Mouse (Mus musculus): ENCODE results near the gene Rere. TPM values are rescaled to one million over a fixed set of nuclear protein-coding genes. Genes with fewer than 3 reads are reported as not detected.
"Not testable (repeated sequence)": the region's sequence is repeated elsewhere in the genome, so short reads cannot be mapped to it uniquely, and the experiment has no call there.

Gene Rere
- polyA plus RNA-seq, 1 experiment from 2014 or later = 29.5 TPM

DNA sequence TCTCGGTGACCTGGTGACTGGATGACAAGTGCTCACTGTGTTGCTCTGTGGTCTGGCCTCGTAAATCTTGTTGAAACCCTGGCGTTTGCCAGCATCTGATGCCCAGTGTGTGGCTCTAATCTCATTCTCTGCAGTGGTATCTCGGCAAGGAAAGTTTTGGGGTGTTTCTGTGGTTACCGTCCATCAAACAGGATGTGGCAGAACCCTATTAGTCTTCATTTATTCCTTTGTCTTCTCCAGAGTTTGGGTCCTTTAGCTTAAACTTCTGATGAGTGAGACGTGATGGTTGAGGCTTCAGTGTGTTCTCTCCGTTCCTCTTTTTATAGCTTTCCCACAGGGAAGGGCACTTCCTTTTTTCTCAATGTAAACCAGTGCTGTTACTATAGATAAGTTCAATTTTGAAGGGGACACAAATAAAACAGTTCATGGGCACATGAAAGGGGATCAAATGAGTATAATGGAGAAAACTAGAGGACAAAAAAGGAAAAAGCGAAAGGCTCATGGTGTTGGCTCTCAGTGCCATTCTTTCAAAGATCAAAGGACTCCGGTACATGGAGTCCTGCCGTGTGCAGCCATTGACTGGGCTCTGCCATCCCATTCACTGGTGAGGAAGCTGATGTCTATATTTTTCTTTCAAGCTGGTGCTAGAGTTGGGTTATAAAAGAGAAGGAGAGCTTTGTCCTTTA, 191.4 kb downstream of the Rere start:
- Histone ChIP-seq H3K36me3 (peaks cover 8% of the 10 kb centered on the region), H3K27me3 (replicated peaks) (no peaks in the 10 kb centered on the region), H3K4me1 (replicated peaks) (peaks cover 52% of the 10 kb centered on the region), H3K4me2 (no peak overlapping the region), H3K9me3 (replicated peaks) (no peaks in the 10 kb centered on the region), H3K27ac (ENCODE audit: poor library complexity, severe bottlenecking) (peak overlapping the region; percentile 73), H3K4me3 (no peak overlapping the region), H3K9ac (no peak overlapping the region)
- ATAC-seq (ENCODE audit: insufficient number of reproducible peaks, low FRiP score) = no peak
- 44% methylated on average over 10 of the region's 10 CpGs for WGBS

DNA sequence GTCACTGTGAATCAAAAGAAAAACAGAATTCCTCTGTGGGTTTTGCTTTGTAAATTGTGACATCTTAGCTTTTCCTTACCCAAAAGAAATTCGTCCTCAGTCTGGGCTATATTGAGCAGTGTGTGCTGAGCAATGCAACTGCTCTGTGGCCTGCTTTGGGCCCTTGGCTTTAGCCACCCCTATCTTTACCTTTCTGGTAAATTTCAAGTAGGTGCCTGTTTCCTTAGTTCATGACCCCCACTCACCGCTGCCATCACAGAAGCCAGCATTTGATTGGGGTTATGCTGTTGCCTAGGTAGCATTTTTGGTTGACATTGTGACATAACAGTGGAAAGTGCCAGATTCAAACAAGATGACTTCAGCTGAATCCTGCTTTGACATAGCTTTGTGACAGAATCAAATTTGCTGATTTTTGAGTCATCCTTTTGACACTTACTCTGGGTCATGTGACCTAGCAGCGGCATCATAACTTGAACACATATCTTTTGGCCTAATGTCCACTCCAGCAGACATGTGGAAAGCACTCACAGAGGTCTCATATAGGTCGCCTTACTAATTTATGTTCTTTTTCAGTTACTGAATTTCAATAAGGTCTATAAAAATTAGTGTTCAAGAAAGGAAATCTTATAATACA, 192.1 kb downstream of the Rere start:
- WGBS = 76% methylated on average over 4 of the region's 4 CpGs
- no peaks in the 10 kb centered on the region for H3K27me3 ChIP-seq (replicated peaks)
- peaks cover 59% of the 10 kb centered on the region for H3K4me1 ChIP-seq (replicated peaks)
- H3K27ac ChIP-seq (ENCODE audit: poor library complexity, severe bottlenecking) = peak overlapping the region; percentile 73
- ATAC-seq (ENCODE audit: insufficient number of reproducible peaks, low FRiP score) = no peak
- H3K4me2 ChIP-seq = no peak overlapping the region
- H3K9me3 ChIP-seq (replicated peaks) = no peaks in the 10 kb centered on the region
- no peak overlapping the region for H3K4me3 ChIP-seq
- peaks cover 14% of the 10 kb centered on the region for H3K36me3 ChIP-seq
- H3K9ac ChIP-seq = no peak overlapping the region

DNA sequence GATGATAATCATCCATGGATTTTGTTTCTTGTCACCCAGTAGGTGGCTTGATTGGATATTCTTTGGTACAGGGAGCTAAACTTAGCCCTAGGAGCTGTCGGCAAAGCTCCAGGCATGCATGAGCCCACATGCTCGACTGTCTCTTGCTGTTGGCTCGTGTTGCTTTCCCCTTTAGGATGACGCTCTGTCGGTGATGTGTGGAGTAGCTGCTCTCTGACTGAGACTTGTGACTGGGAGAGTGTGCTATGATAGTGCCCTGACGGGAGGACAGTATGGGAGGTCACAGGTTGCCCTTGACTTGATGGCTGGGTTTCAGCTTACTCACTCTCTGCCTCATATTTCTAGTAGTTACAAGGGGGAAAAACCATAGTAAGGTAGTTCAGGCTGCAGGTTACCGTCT, 192.6 kb downstream of the Rere start:
- ATAC-seq (ENCODE audit: insufficient number of reproducible peaks, low FRiP score) = no peak
- Histone ChIP-seq H3K9ac (no peak overlapping the region), H3K9me3 (replicated peaks) (no peaks in the 10 kb centered on the region), H3K27ac (ENCODE audit: poor library complexity, severe bottlenecking) (peak overlapping the region; percentile 73), H3K4me3 (no peak overlapping the region), H3K27me3 (replicated peaks) (no peaks in the 10 kb centered on the region), H3K4me2 (no peak overlapping the region), H3K36me3 (peaks cover 14% of the 10 kb centered on the region), H3K4me1 (replicated peaks) (peaks cover 59% of the 10 kb centered on the region)
- 52% methylated on average over 7 of the region's 7 CpGs for WGBS

DNA sequence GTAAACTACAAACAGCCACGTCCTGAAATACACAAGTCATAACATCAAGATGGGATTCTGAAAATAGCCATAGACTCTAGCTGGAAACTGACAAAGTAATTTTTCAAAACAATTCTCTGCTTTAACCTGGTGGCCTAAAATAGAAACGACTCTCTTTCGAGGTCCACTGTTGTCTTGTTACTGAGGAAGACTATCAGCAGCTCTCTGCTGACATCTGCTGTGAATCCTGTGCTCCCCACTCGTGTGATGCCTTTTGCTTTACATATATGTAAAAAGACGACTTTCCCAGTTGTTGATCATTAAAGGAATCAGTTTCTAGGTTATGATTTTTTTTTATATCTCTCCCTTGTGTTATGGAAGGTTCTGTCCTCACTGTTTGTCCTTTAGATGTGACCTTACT, 194.8 kb downstream of the Rere start:
- peaks cover 51% of the 10 kb centered on the region for H3K4me1 ChIP-seq (replicated peaks)
- 38% methylated on average over 5 of the region's 5 CpGs for WGBS
- H3K9ac ChIP-seq = 0 out of 2 replicates have a peak overlapping the region, but pooled peaks have one; percentile 4
- H3K9me3 ChIP-seq (replicated peaks) = no peaks in the 10 kb centered on the region
- peaks cover 25% of the 10 kb centered on the region for H3K36me3 ChIP-seq
- no peak overlapping the region for H3K4me3 ChIP-seq
- H3K27ac ChIP-seq (ENCODE audit: poor library complexity, severe bottlenecking) = peak overlapping the region; percentile 59
- H3K27me3 ChIP-seq (replicated peaks) = no peaks in the 10 kb centered on the region
- H3K4me2 ChIP-seq = no peak overlapping the region
- ATAC-seq (ENCODE audit: insufficient number of reproducible peaks, low FRiP score) = no peak

DNA sequence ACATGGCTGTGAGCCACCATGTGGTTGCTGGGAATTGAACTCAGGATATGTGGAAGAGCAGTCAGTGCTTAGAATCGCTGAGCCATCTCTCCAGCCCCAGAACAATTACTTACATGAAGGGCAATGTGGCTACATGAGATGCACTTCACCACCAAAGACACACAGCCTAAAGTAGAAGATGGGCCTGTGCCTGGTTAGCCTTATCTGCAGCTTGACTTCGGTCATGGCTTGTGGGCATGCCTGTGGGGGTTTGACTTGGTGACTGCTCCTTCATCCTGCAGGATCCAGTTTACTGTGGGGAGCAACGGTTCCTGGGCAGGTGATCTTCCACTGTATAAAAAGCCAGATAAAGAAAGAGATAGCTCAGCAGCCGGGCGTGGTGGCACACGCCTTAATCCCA, 196.6 kb downstream of the Rere start:
- Histone ChIP-seq H3K9me3 (replicated peaks) (no peaks in the 10 kb centered on the region), H3K4me3 (no peak overlapping the region), H3K4me1 (replicated peaks) (peaks cover 53% of the 10 kb centered on the region), H3K36me3 (peaks cover 30% of the 10 kb centered on the region), H3K4me2 (no peak overlapping the region), H3K27me3 (replicated peaks) (no peaks in the 10 kb centered on the region), H3K27ac (ENCODE audit: poor library complexity, severe bottlenecking) (no peak overlapping the region), H3K9ac (no peak overlapping the region)
- ATAC-seq (ENCODE audit: insufficient number of reproducible peaks, low FRiP score) = no peak
- 82% methylated on average over 6 of the region's 6 CpGs for WGBS

DNA sequence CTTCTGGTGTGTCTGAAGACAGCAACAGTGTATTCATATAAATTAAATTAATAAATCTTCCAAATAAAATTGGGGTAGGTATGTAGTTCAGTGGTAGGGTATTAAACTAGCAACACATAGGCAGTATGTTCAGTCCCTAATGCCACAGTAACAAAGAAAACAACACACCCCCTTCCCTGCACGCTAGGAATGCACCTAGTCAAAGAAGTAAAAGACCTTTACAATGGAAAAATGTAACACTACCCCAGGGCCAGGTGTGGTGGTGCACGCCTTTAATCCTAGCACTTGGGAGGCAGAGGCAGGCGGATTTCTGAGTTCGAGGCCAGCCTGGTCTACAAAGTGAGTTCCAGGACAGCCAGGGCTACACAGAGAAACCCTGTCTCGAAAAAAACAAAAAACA, 201.6 kb downstream of the Rere start:
- not testable (repeated sequence) for ATAC-seq (ENCODE audit: insufficient number of reproducible peaks, low FRiP score); H3K27me3 ChIP-seq (replicated peaks); H3K9ac ChIP-seq; H3K4me3 ChIP-seq; H3K9me3 ChIP-seq (replicated peaks); H3K27ac ChIP-seq (ENCODE audit: poor library complexity, severe bottlenecking); H3K4me2 ChIP-seq
- peaks cover 37% of the 10 kb centered on the region for H3K4me1 ChIP-seq (replicated peaks)
- peaks cover 20% of the 10 kb centered on the region for H3K36me3 ChIP-seq
- 92% methylated on average over 5 of the region's 5 CpGs for WGBS

DNA sequence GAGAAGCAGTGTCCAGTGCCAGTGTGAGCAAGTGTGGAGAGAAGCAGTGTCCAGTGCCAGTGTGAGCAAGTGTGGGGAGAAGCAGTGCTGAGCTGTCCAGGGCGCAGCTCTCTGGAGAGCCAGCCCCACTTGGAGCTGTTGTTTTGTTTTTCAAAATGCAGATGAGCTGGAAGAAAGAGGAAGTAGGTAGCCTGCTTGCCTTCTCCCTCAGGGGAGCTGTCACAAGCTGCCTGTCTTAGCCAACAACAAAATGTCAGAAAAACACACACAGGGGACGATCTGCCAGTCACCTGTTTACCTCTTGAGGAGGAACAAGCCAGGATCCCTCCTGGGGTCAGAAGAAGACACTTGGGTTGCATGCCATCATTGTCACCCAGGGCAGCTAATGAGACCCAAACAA, 204.7 kb downstream of the Rere start:
- Histone ChIP-seq H3K4me1 (replicated peaks) (peaks cover 38% of the 10 kb centered on the region), H3K4me3 (no peak overlapping the region), H3K9ac (no peak overlapping the region), H3K4me2 (no peak overlapping the region), H3K27me3 (replicated peaks) (no peaks in the 10 kb centered on the region), H3K9me3 (replicated peaks) (no peaks in the 10 kb centered on the region), H3K36me3 (peaks cover 5% of the 10 kb centered on the region; the same call in 1 of the 2 replicates), H3K27ac (ENCODE audit: poor library complexity, severe bottlenecking) (no peak overlapping the region; the same call in 1 of the 2 replicates)
- no peak for ATAC-seq (ENCODE audit: insufficient number of reproducible peaks, low FRiP score)
- WGBS = 55% methylated on average over 2 of the region's 2 CpGs

DNA sequence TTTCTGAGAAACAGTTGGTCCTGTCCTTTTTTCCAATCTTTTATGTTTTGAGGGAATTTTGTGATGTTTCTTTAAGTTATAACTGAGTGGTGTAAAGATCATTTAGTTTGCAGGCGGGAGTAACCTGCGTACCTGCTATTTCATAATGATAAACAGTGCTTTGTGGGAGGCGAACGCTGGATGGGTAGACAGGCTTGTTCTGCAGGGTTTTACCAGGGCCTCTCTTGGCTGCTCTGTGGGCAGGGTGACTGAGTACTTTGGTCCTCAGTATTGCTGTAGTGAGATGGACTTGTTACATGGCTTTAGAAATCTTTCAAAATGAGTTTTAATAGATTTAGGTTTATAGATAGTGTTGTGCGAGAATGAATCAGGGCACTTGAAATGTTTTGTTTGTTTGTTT, 205.7 kb downstream of the Rere start:
- H3K27me3 ChIP-seq (replicated peaks) = no peaks in the 10 kb centered on the region
- 57% methylated on average over 5 of the region's 5 CpGs for WGBS
- no peak overlapping the region for H3K27ac ChIP-seq (ENCODE audit: poor library complexity, severe bottlenecking)
- H3K4me2 ChIP-seq = no peak overlapping the region
- no peak overlapping the region for H3K4me3 ChIP-seq
- no peak overlapping the region for H3K9ac ChIP-seq
- H3K36me3 ChIP-seq = peaks cover 4% of the 10 kb centered on the region
- H3K9me3 ChIP-seq (replicated peaks) = no peaks in the 10 kb centered on the region
- H3K4me1 ChIP-seq (replicated peaks) = peaks cover 33% of the 10 kb centered on the region
- ATAC-seq (ENCODE audit: insufficient number of reproducible peaks, low FRiP score) = no peak

DNA sequence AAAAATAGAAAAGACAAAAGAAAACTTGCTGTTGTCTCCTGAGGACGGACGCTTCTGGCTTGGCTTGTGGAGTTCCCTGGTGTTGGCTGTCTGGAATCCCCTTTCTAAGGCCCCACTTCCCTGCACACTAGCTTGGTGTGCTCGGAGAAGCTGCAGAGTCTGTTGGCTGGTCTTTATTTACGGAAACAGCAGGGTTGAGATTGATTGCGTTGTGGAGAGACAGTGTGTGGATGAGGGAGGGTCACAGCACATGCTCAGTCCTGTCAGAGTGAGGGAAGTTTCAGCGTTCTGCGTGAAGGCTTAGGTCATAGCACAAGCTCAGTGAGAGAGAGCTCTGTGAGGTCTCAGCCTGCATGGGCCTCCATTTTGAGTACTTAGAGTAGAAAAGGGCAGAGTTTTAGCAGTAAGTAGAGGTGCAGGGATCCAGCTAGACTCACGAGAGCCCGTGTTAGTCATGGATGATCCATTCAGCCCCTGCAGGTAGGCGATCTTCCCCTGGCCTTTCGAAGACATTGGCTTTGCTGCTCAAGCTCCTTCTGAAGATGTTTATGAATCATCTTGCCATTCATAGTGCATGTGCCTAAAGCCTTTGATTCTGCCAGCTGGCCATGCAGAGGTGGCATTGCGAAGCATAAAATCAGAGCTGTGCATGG, 206.8 kb downstream of the Rere start:
- 25% methylated on average over 12 of the region's 12 CpGs for WGBS
- H3K4me1 ChIP-seq (replicated peaks) = peaks cover 38% of the 10 kb centered on the region
- peak; percentile 90 for ATAC-seq (ENCODE audit: insufficient number of reproducible peaks, low FRiP score)
- H3K27ac ChIP-seq (ENCODE audit: poor library complexity, severe bottlenecking) = peak overlapping the region; percentile 81
- peak overlapping the region; percentile 64 for H3K9ac ChIP-seq
- H3K9me3 ChIP-seq (replicated peaks) = no peaks in the 10 kb centered on the region
- peak overlapping the region; percentile 37 for H3K4me3 ChIP-seq
- peak overlapping the region; percentile 69 for H3K4me2 ChIP-seq
- H3K27me3 ChIP-seq (replicated peaks) = no peaks in the 10 kb centered on the region
- H3K36me3 ChIP-seq = no peaks in the 10 kb centered on the region; the same call in none of the 2 replicates

DNA sequence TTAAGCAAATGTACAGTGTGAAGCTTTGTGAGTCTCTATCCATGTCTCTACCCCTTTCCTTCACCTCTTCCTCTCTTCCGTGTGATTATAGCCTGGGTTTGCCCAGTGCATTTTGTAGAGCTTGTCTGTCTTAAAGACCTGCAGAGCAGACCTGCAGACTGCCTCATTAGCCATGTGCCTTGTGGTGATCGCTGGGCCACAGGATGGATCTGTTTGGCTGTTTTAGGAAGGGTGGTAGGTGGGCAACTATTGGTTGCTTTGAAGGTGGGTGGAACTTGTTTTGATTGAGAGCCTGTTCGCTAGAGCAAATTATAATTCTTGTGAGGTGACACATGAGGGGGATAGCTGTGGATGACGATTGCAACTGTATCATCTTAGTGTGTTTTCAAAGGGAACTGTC, 207.3 kb downstream of the Rere start:
- Histone ChIP-seq H3K36me3 (no peaks in the 10 kb centered on the region; the same call in none of the 2 replicates), H3K4me1 (replicated peaks) (peaks cover 39% of the 10 kb centered on the region), H3K9ac (peak overlapping the region; percentile 45), H3K4me3 (peak overlapping the region; percentile 37), H3K27me3 (replicated peaks) (no peaks in the 10 kb centered on the region), H3K27ac (ENCODE audit: poor library complexity, severe bottlenecking) (peak overlapping the region; percentile 81), H3K4me2 (peak overlapping the region; percentile 69), H3K9me3 (replicated peaks) (no peaks in the 10 kb centered on the region)
- WGBS = 70% methylated on average over 4 of the region's 4 CpGs
- no peak for ATAC-seq (ENCODE audit: insufficient number of reproducible peaks, low FRiP score)

DNA sequence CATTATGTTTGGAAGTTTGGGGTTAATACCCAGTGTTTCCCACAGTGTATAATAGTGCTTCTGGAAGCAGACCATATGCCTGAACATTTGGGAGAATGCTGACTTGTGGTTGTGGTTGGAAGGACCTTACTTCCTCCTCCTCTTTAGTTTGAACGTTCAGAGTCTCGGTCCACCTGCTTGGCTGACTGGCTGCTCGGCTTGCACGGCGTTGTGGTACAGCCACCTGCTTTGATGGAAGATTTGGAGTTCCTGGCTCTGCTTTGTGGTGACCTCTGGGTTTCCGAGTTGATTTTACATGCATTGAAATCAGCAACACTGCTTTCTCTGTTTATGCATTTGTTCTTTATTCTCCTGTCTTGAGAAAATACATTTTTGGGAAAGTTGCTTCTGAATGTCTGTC, 208.6 kb downstream of the Rere start:
- WGBS = 89% methylated on average over 6 of the region's 6 CpGs
- Histone ChIP-seq H3K9ac (no peak overlapping the region), H3K9me3 (replicated peaks) (no peaks in the 10 kb centered on the region), H3K36me3 (no peaks in the 10 kb centered on the region; the same call in none of the 2 replicates), H3K27ac (ENCODE audit: poor library complexity, severe bottlenecking) (no peak overlapping the region), H3K4me2 (no peak overlapping the region), H3K4me1 (replicated peaks) (peaks cover 48% of the 10 kb centered on the region), H3K27me3 (replicated peaks) (no peaks in the 10 kb centered on the region), H3K4me3 (no peak overlapping the region)
- ATAC-seq (ENCODE audit: insufficient number of reproducible peaks, low FRiP score) = no peak
